Mouse (Mus musculus) intestine, postnatal 0 days (tissue): ENCODE measurements around the gene Rogdi. TPM values are rescaled to one million over a fixed set of nuclear protein-coding genes. Genes with fewer than 3 reads are reported as not detected.

Source experiments
- ATAC-seq: fragments of 200-750 bp; cut with Nextera tagmentation; 2 replicates; pipeline ENCODE4 v1.8.0; 2017; ENCODE audit warnings: mild to moderate bottlenecking, moderate TSS enrichment, moderate library complexity
- H3K27ac ChIP-seq: fragments of 300-500 bp; sonication (generic); 2 replicates; pipeline ENCODE4 v1.5.1; 2014; ENCODE audit warnings: mild to moderate bottlenecking, low read depth, low read length, moderate library complexity
- H3K27me3 ChIP-seq: fragments of 300-500 bp; sonication (generic); replicated peaks from 2 replicates; pipeline ENCODE4 v1.6.1; 2014; ENCODE audit warnings: low read length, mixed read lengths; ENCODE audit not compliant: control insufficient read depth, insufficient read depth
- H3K36me3 ChIP-seq: fragments of 300-500 bp; sonication (generic); 2 replicates; pipeline ENCODE4 v1.6.1; 2014; ENCODE audit warnings: mild to moderate bottlenecking, moderate library complexity; ENCODE audit not compliant: control insufficient read depth, insufficient read depth
- H3K4me1 ChIP-seq: fragments of 300-500 bp; sonication (generic); replicated peaks from 2 replicates; pipeline ENCODE4 v1.6.1; 2014; ENCODE audit warnings: antibody characterized with exemption, low read length, mixed read lengths; ENCODE audit not compliant: control insufficient read depth, insufficient read depth
- H3K4me2 ChIP-seq: fragments of 300-500 bp; sonication (generic); replicated peaks from 2 replicates; pipeline ENCODE4 v1.6.1; 2014; ENCODE audit warnings: low read depth, mild to moderate bottlenecking, moderate library complexity
- H3K4me3 ChIP-seq: fragments of 300-500 bp; sonication (generic); 2 replicates; pipeline ENCODE4 v1.5.1; 2014; ENCODE audit warnings: low read depth, low read length
- H3K9ac ChIP-seq: fragments of 300-500 bp; sonication (generic); 2 replicates; pipeline ENCODE4 v1.6.1; 2014; ENCODE audit warnings: mild to moderate bottlenecking, low read depth, low read length
- H3K9me3 ChIP-seq: fragments of 300-500 bp; sonication (generic); 2 replicates; pipeline ENCODE4 v1.6.1; 2016; ENCODE audit warnings: mixed run types; ENCODE audit not compliant: control insufficient read depth
- CTCF ChIP-seq: sonication (generic); IDR thresholded peaks from 2 replicates; pipeline ENCODE4 v1.5.1; 2016; ENCODE audit warnings: low read depth, mild to moderate bottlenecking, control low read depth, antibody characterized with exemption, moderate library complexity
- WGBS: fragments of 180-500 bp; shearing (Covaris S2); extraction: QIAGEN DNeasy Blood & Tissue Kit; methylation state at CpG from one replicate; pipeline ENCODE4 v1.1.7; 2014; 5-methylcytosine and 5-hydroxymethylcytosine counted together
- polyA plus RNA-seq: library from polyadenylated mRNA; unstranded; fragments of >200 nt; fragmentation: Nextera tagmentation; extraction: Ambion mirVana; gene quantifications from 2 replicates; pipeline ENCODE4 v1.2.1, GENCODE M21; 2015

Rogdi gene
- polyA plus RNA-seq, 1 experiment from 2014 or later: 21.8 TPM

DNA sequence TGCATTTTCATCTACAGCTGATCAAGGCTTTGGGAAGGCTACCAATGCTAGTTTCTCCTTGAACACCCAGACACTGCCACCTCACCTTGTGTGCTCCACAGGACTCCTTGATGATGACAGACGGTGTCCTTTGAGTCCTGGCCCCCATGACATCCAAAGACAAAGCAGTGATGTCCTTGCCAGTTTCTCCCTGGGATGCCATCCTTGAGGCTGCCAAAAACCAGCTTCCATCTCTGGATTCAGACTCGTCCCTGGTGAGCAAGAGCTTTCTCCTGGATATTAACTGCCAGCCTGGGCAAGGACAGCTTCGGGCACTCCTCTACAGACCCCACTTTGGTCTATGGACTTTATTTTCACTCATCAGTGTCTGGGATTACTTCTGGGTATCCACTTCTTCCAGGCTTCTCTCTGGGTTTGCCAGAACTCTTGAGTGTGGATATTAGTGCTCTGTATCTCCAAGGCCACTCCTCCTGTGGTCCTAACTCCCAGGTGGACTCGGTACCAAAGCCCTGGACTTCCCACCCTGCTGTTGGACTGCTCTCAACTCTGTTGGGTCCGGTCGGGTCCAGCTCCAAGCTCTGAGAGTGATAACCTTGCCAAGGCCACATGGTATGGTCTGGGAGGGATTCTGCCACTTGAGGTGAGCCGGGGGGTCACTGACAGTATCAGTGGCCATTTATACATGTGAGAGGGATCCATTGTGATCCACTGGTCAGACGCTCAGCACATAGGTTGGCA is 47.8 kb downstream of the Rogdi start:
- no peaks in the 10 kb centered on the region for H3K27me3 ChIP-seq
- no peaks in the 10 kb centered on the region for H3K36me3 ChIP-seq
- no peak overlapping the region for H3K9ac ChIP-seq
- ATAC-seq: no peak
- no peak overlapping the region for H3K4me3 ChIP-seq
- 86% methylated on average over 8 of the region's 8 CpGs for WGBS
- no peak overlapping the region for H3K4me2 ChIP-seq
- no peaks in the 10 kb centered on the region for H3K4me1 ChIP-seq
- H3K9me3 ChIP-seq: no peaks in the 10 kb centered on the region
- TF ChIP-seq CTCF: no peak
- no peak overlapping the region for H3K27ac ChIP-seq

DNA sequence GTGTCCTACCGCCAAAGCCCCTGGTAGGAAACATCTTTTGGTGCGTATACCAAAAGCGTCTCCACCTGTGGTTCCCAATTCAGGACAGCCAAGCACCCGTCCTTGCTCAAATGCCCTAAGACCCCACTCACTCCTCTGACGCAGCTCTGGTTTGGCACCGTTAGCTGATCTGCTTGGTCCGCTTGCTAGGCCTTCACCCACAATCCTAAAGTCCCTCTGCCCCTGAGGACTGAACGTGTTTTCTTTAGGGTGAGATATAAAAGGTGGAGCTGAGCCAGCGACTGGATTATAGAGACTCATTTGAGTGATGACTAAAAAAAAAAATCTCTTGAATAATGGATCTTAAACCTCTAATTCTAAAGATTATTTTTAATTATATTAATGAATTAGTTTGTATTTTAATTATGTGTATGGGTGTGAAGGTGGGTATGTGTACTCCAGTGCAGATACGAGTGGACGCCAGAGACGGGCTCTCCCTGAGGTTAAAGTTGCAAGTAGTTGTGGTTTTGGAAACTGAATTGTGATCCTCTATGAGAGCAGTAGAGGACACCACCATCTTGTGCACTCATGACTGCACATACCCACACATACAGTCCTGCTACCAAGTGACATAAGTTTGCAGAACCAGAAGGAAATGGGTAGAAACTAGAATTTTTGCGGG is 48.5 kb downstream of the Rogdi start:
- 20% methylated on average over 13 of the region's 13 CpGs for WGBS
- Histone ChIP-seq H3K27me3 (no peaks in the 10 kb centered on the region), H3K4me2 (peak overlapping the region; percentile 93), H3K9ac (peak overlapping the region; percentile 63; the same call in 1 of the 2 replicates), H3K4me3 (peak overlapping the region; percentile 65), H3K9me3 (no peaks in the 10 kb centered on the region), H3K36me3 (peaks cover 4% of the 10 kb centered on the region; the same call in 1 of the 2 replicates), H3K4me1 (no peaks in the 10 kb centered on the region), H3K27ac (peak overlapping the region; percentile 73; the same call in 1 of the 2 replicates)
- no peak for ATAC-seq
- TF ChIP-seq CTCF: no peak

DNA sequence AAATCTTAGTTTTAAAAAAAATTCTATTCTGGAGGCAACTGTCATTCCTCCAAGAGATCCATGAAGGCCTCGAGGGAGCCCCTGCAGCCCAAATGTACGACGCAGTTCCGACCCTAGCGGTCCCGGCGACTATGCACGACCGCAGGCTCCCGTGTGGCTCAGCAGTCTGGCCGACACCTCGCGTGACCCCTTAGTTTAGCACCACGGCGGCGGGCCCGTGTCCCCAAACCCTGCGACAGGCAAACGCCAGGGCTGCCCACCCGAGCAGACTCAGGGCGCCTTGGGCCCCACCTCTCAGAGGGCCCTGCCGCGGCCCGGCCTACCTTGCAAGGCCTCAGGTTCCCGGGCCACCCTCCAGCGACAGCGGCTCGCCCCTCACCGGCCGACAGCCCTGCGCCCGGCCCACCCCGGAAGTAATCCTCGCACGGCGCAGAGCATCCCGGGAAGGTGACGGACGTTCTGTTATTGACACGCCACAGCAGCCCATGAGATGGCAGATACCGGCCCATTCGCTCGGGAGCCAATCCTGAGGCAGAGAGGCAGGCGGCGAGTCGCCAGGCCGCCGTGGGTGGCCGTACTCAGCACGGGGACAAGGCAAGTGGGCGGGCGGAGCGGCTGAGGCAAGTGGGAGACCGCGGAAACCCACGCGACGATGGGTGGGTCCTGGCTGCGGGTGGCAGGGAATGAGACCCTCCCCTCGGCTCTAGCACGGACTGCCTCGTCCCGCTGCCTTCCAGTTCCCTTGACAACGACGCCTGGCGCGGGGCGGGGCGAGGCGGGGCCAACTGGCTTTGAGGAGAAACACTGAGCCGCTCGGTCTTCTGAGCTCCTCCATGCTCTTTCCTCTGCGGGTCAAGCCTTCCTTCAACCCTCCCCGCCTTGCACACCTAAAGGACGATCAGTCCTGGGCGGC is 49.3 kb downstream of the Rogdi start, which contains the start of gene Anks3:
Gene Anks3 (minus strand): TSS at position 409 of the 913 bp plus-strand sequence.
- Histone ChIP-seq H3K9me3 (no peaks in the 10 kb centered on the region), H3K9ac (peak within 1 kb of the TSS; percentile 63), H3K27ac (peak within 1 kb of the TSS; percentile 73), H3K27me3 (no peaks in the 10 kb centered on the region), H3K36me3 (peaks cover 5% of the 10 kb centered on the region; the same call in 1 of the 2 replicates), H3K4me1 (no peaks in the 10 kb centered on the region), H3K4me2 (peak within 1 kb of the TSS; percentile 93), H3K4me3 (peak within 1 kb of the TSS; percentile 65)
- TF ChIP-seq CTCF: no peak
- ATAC-seq: peak; percentile 97
- under 1% methylated on average over 75 of the region's 76 CpGs for WGBS

DNA sequence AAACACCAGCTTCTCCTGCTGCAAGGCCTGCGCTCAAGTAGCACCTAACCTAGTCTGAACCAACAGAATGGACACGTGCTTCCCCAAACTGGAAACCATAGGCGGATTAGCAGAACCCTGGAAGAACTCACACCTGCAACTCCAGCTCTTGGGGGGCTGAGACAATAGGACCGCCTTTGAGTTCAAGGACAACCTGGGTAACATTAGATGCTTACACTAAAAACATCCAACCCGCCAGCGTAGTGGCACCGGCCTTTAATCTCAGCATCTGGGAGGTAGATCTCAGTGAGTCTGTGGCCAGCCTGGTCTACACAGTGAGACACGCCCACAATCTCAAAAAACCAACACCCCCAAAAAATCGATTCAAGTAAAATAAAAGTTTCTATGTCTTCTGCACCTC is 50.0 kb downstream of the Rogdi start:
- ATAC-seq: no peak

DNA sequence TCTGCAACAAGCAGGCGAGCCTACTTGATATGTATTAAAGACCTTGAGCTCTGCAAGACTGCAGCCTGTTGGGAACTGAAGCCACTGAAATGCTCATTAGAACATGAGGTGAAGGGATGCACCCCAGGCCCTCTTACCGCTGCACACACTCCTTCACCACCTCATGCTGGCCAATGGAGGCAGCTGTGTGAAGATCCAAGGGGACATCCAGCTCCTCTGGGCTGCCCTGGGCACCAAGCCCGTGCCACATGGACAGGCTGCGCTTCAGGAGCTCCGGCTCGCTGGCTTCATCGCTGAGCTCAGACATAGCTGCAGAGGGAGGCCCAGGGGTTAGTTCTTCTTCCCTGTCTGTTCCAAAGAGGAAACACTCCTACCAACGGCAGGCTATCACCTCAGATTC is 53.1 kb downstream of the Rogdi start:
- peaks cover 21% of the 10 kb centered on the region for H3K36me3 ChIP-seq
- 82% methylated on average over 8 of the region's 8 CpGs for WGBS
- no peak for TF ChIP-seq CTCF
- H3K27ac ChIP-seq: no peak overlapping the region
- no peaks in the 10 kb centered on the region for H3K4me1 ChIP-seq
- H3K4me2 ChIP-seq: no peak overlapping the region
- no peak for ATAC-seq
- H3K27me3 ChIP-seq: no peaks in the 10 kb centered on the region
- H3K9me3 ChIP-seq: no peaks in the 10 kb centered on the region
- no peak overlapping the region for H3K4me3 ChIP-seq
- H3K9ac ChIP-seq: no peak overlapping the region

More for the DNA sequence above, 50.0 kb downstream of the Rogdi start:
- Histone ChIP-seq H3K27ac (no peak overlapping the region), H3K9ac (peak overlapping the region; percentile 63), H3K4me1 (no peaks in the 10 kb centered on the region), H3K27me3 (no peaks in the 10 kb centered on the region), H3K9me3 (no peaks in the 10 kb centered on the region), H3K4me2 (peak overlapping the region; percentile 93), H3K4me3 (peak overlapping the region; percentile 65), H3K36me3 (peaks cover 5% of the 10 kb centered on the region; the same call in 1 of the 2 replicates)
- 32% methylated on average over 9 of the region's 9 CpGs for whole genome bisulfite sequencing
- no peak for TF ChIP-seq CTCF

Other genes with a start within 250 kb of the Rogdi start
- gene Cdip1, start 223.3 kb downstream of the Rogdi start, polyA plus RNA-seq: 68.0 and 75.2 TPM in 2 replicates
- gene 4930562C15Rik, start 178.1 kb downstream of the Rogdi start, polyA plus RNA-seq: not detected in 2 replicates
- 22.9 and 24.9 TPM in 2 replicates for gene Ubald1, start 133.2 kb downstream of the Rogdi start, polyA plus RNA-seq
- gene Mgrn1, start 127.3 kb downstream of the Rogdi start, polyA plus RNA-seq: 57.8 and 62.8 TPM in 2 replicates
- 77.7 and 79.5 TPM in 2 replicates for gene Nudt16l1, start 74.8 kb downstream of the Rogdi start, polyA plus RNA-seq
- 17.7 and 18.0 TPM in 2 replicates for gene Anks3, start 49.3 kb downstream of the Rogdi start, polyA plus RNA-seq
- gene Sept12, start 15.7 kb downstream of the Rogdi start, polyA plus RNA-seq: not detected in 2 replicates
- 329 and 375 TPM in 2 replicates for gene Smim22, start 6.3 kb downstream of the Rogdi start, polyA plus RNA-seq
- 65.3 and 69.7 TPM in 2 replicates for gene Glyr1, start 36.3 kb upstream of the Rogdi start, polyA plus RNA-seq
- 14.7 and 16.7 TPM in 2 replicates for gene Ubn1, start 36.5 kb upstream of the Rogdi start, polyA plus RNA-seq
- 0.69 and 0.86 TPM in 2 replicates for gene Ppl, start 118.9 kb upstream of the Rogdi start, polyA plus RNA-seq
- not detected in 2 replicates for gene Sec14l5, start 133.6 kb upstream of the Rogdi start, polyA plus RNA-seq
- gene Nagpa, start 190.5 kb upstream of the Rogdi start, polyA plus RNA-seq: 19.6 and 20.6 TPM in 2 replicates
- gene AU021092, start 208.7 kb upstream of the Rogdi start, polyA plus RNA-seq: 3.9 and 4.0 TPM in 2 replicates
- 26.2 and 26.9 TPM in 2 replicates for gene Alg1, start 220.1 kb upstream of the Rogdi start, polyA plus RNA-seq
- gene Eef2kmt, start 242.4 kb upstream of the Rogdi start, polyA plus RNA-seq: 17.9 and 18.5 TPM in 2 replicates